Mouse (Mus musculus) forebrain, embryonic 13.5 days (tissue): ENCODE data around the gene Mvp. TPM values are rescaled to one million over a fixed set of nuclear protein-coding genes. Genes with fewer than 3 reads are reported as not detected.

Source experiments
- ATAC-seq: fragments of 200-750 bp; cut with Nextera tagmentation; 2 replicates; pipeline ENCODE4 v1.8.0; 2017
- H3K27ac ChIP-seq: fragments of 300-500 bp; sonication (generic); 2 replicates; pipeline ENCODE4 v1.5.1; 2015; ENCODE audit warnings: inconsistent platforms, mild to moderate bottlenecking, moderate library complexity
- H3K27me3 ChIP-seq: fragments of 300-500 bp; sonication (generic); 2 replicates; pipeline ENCODE4 v1.6.1; 2015; ENCODE audit warnings: mild to moderate bottlenecking, inconsistent platforms
- H3K36me3 ChIP-seq: fragments of 300-500 bp; sonication (generic); 2 replicates; pipeline ENCODE4 v1.6.1; 2015; ENCODE audit warnings: mild to moderate bottlenecking, inconsistent platforms; ENCODE audit not compliant: poor library complexity, severe bottlenecking
- H3K4me1 ChIP-seq: fragments of 300-500 bp; sonication (generic); 2 replicates; pipeline ENCODE4 v1.6.1; 2015; ENCODE audit warnings: inconsistent platforms
- H3K4me2 ChIP-seq: fragments of 300-500 bp; sonication (generic); 2 replicates; pipeline ENCODE4 v1.6.1; 2015; ENCODE audit warnings: inconsistent platforms, mild to moderate bottlenecking, moderate library complexity
- H3K4me3 ChIP-seq: fragments of 300-500 bp; sonication (generic); 2 replicates; pipeline ENCODE4 v1.5.1; 2015; ENCODE audit warnings: mild to moderate bottlenecking, inconsistent platforms
- H3K9ac ChIP-seq: fragments of 300-500 bp; sonication (generic); 2 replicates; pipeline ENCODE4 v1.6.1; 2015; ENCODE audit warnings: mild to moderate bottlenecking, inconsistent platforms
- H3K9me3 ChIP-seq: fragments of 300-500 bp; sonication (generic); replicated peaks from 2 replicates; pipeline ENCODE4 v1.6.1; 2016; ENCODE audit warnings: inconsistent platforms
- WGBS: fragments of 180-500 bp; shearing (Covaris S2); methylation state at CpG from one replicate; pipeline ENCODE4 v1.1.7; 2015; 5-methylcytosine and 5-hydroxymethylcytosine counted together
- polyA plus RNA-seq: library from polyadenylated mRNA; unstranded; fragments of >200 nt; fragmentation: Nextera tagmentation; extraction: Ambion mirVana; gene quantifications from 2 replicates; pipeline ENCODE4 v1.2.1, GENCODE M21; 2015

Mvp gene
- polyA plus RNA-seq, 1 experiment from 2014 or later = 3.2 TPM

DNA sequence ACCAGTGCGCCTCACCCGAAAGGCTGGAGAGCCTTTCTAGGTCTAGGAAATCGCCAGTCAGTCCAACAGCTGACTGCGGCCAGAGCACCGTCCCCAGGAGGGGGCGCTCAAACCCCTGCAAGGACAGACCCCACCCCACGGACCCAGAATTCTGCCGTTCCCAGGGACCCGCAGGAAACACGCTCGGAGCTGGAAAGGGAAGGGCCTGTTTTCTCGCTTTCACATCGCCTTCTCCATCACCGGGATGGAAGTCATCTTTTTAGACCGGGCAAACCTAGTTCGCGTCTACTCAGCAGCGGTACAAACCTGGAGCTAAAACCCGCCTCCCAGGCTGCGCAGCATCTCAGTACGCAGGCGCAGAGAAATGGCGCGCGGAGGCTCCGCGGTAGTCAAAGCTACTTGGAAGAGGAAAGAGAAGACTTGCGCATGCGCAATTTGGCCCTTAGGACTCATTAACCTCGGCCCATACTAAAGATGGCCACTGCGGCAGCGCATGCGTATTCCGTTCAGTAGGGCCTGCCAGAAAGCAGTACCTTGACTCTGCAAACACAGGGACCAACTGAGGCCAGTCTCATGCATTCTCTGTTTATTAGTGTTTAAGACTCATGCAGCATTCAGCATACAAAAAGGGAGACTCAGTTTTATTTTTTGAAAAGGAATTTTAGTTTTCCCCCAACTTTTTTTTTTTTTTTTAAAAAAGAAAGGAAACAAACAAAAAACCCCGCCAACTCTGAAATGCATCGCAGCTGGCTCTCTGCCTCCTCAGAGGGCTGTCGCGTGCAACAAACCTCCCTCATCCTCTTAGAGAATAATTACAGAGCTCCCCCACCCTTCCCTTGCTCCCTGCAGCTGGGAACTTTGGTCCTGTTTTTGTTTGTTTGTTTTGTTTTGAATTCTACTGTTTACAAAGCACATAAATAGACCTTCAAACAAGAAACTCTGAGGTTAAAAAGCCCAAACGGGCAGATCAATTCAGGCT lies 2.8 kb upstream of the Mvp start, which contains the start of gene Pagr1a:
TSS of gene Pagr1a (minus strand) at position 382 of the 979 bp plus-strand sequence.
- H3K4me3 ChIP-seq = peak within 1 kb of the TSS; percentile 62
- 3% methylated on average over 39 of the region's 39 CpGs for WGBS
- H3K27ac ChIP-seq = peak within 1 kb of the TSS; percentile 95
- peak; percentile 84 for ATAC-seq
- no peaks in the 10 kb centered on the region for H3K27me3 ChIP-seq
- peaks cover 75% of the 10 kb centered on the region for H3K4me1 ChIP-seq
- H3K9ac ChIP-seq = peak within 1 kb of the TSS; percentile 86
- peaks cover 42% of the 10 kb centered on the region for H3K36me3 ChIP-seq
- peak within 1 kb of the TSS; percentile 99 for H3K4me2 ChIP-seq
- no peaks in the 10 kb centered on the region for H3K9me3 ChIP-seq

DNA sequence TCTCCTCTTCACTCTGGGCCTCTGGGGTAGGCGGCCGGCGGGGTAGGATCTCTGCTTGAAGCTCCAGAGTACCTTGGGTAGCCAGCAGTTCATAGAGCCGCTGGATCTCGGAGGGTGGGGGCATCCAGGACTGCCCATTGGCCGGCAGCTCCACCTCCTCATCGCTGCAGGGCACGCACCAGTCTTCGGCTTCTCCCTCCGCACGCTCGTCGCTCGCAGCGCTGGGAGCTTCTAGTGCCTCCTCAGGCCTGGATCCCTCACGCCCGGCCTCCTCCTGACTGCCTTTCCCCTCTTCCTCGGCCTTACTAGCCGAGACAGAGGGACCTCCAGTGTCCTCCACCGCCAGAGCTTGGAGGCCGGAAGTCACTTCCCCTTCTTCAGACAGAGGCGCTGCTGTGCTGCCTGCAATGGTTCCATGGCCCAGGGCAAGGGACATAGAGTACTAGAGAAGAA lies 2.1 kb upstream of the Mvp start:
- Histone ChIP-seq H3K27ac (peak overlapping the region; percentile 95), H3K9me3 (no peaks in the 10 kb centered on the region), H3K27me3 (no peaks in the 10 kb centered on the region), H3K4me3 (peak overlapping the region; percentile 62), H3K4me2 (peak overlapping the region; percentile 99), H3K4me1 (peaks cover 68% of the 10 kb centered on the region), H3K9ac (peak overlapping the region; percentile 86), H3K36me3 (peaks cover 36% of the 10 kb centered on the region)
- under 1% methylated on average over 22 of the region's 22 CpGs for WGBS
- ATAC-seq = peak; percentile 42

- no peak for ATAC-seq
- Histone ChIP-seq H3K9me3 (no peaks in the 10 kb centered on the region), H3K27me3 (no peaks in the 10 kb centered on the region), H3K9ac (peak within 1 kb of the TSS; percentile 86), H3K36me3 (peaks cover 36% of the 10 kb centered on the region), H3K4me1 (peaks cover 65% of the 10 kb centered on the region), H3K27ac (peak within 1 kb of the TSS; percentile 95), H3K4me3 (peak within 1 kb of the TSS; percentile 62), H3K4me2 (peak within 1 kb of the TSS; percentile 99)
These were observed 1.9 kb upstream of the Mvp start, which contains the start of gene Pagr1b for GRCm38 (mm10) chr7:127016481-127016485. Pagr1b (minus strand) TSS chr7:127016484.

DNA sequence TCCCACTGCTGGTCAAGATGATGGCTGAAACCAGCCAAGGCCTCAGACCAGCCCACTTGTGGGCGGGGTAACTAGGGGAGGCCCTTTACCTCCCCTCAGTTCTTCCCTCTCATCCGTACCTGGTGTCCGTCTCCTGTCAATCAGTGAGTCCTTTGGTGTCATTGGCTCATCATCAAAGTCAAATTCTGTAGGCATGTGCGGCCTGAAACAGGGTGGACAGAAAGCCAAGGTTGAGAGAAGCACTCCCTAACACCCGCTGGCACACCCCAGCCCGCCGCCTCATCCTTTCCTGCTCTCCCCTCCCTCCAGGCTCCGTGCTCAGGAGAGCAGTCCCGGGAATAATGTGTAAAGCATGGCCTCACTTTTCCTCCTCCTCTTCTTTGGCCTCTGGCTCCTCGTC lies 1.7 kb upstream of the Mvp start:
- peak overlapping the region; percentile 99 for H3K4me2 ChIP-seq
- no peaks in the 10 kb centered on the region for H3K27me3 ChIP-seq
- under 1% methylated on average over 10 of the region's 10 CpGs for WGBS
- H3K9ac ChIP-seq = peak overlapping the region; percentile 86
- ATAC-seq = peak; percentile 4; the same call in 1 of the 2 replicates
- no peaks in the 10 kb centered on the region for H3K9me3 ChIP-seq
- H3K4me3 ChIP-seq = peak overlapping the region; percentile 62
- H3K4me1 ChIP-seq = peaks cover 63% of the 10 kb centered on the region
- H3K36me3 ChIP-seq = peaks cover 36% of the 10 kb centered on the region
- H3K27ac ChIP-seq = peak overlapping the region; percentile 95

DNA sequence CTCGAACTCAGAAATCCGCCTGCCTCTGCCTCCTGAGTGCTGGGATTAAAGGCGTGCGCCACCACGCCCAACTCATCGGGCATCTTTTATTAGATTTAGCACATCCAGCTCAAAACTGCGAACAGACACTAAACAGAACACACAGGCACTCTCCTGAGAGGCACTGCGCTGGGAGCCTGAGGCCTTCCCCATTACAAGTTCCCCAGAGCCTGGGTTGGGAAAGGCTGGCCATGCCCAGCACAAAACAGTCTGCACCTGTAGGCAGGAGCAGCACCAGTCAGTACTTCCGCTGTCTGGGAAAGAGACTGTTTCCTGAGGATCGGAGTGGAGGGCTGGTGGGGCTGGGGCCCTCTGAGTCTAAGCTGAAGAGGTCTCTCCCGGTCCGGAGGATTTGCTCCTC lies 572 bp upstream of the Mvp start:
- no peaks in the 10 kb centered on the region for H3K9me3 ChIP-seq
- H3K36me3 ChIP-seq = peaks cover 36% of the 10 kb centered on the region
- no peaks in the 10 kb centered on the region for H3K27me3 ChIP-seq
- no peak overlapping the region for H3K4me3 ChIP-seq
- peaks cover 52% of the 10 kb centered on the region for H3K4me1 ChIP-seq
- WGBS = 96% methylated on average over 12 of the region's 12 CpGs
- no peak for ATAC-seq
- H3K9ac ChIP-seq = peak overlapping the region; percentile 12; the same call in 1 of the 2 replicates
- H3K4me2 ChIP-seq = peak overlapping the region; percentile 99
- H3K27ac ChIP-seq = no peak overlapping the region

DNA sequence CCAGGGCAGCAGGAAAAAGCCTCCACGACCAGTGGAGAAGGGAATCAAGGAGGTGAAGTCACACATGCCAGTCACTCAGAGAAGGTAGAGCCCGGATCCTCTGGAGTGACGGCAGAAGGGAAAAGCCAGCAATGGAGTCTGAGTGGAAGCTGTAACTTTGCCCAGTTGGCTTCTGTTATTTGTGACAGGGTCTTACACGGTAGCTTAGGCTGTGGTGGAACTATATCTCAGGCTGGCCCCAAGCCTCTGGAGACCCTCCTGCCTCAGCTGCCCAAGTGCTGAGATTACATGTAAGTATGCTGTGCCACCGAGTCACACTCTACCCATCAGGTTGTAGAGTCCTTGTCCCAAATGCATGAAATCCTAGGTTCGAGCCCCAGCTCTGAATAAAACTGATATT lies 1.0 kb downstream of the Mvp start:
- Histone ChIP-seq H3K9me3 (no peaks in the 10 kb centered on the region), H3K4me1 (peaks cover 45% of the 10 kb centered on the region)

DNA sequence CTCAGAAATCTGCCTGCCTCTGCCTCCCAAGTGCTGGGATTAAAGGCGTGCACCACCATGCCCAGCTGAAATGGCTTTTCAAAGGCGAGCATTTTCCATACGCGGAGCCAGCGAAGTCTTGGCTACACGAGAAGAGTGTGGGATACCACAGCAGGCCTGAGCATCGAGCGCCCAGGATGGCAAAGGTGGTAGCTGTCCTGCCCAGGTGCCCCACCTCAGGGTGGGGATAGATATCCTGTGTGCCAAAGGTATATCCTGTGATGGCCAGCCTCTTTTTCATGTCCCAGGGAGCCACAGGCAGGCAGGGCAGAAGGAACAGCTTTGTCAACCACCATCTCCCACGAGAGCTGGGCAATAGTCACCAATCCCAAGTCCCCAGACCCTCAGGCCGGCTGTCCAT lies 1.6 kb downstream of the Mvp start:
- no peak overlapping the region for H3K9ac ChIP-seq
- no peak overlapping the region for H3K27ac ChIP-seq
- ATAC-seq = no peak
- no peak overlapping the region for H3K4me3 ChIP-seq
- 94% methylated on average over 10 of the region's 10 CpGs for WGBS
- H3K9me3 ChIP-seq = no peaks in the 10 kb centered on the region
- peaks cover 36% of the 10 kb centered on the region for H3K36me3 ChIP-seq
- no peaks in the 10 kb centered on the region for H3K27me3 ChIP-seq
- peaks cover 39% of the 10 kb centered on the region for H3K4me1 ChIP-seq
- no peak overlapping the region for H3K4me2 ChIP-seq

More for the DNA sequence above, 1.0 kb downstream of the Mvp start:
- H3K4me3 ChIP-seq = no peak overlapping the region
- H3K9ac ChIP-seq = no peak overlapping the region
- no peaks in the 10 kb centered on the region for H3K27me3 ChIP-seq
- no peak overlapping the region for H3K4me2 ChIP-seq
- H3K36me3 ChIP-seq = peaks cover 36% of the 10 kb centered on the region
- no peak overlapping the region for H3K27ac ChIP-seq
- WGBS = 94% methylated on average over 6 of the region's 6 CpGs
- no peak for ATAC-seq

DNA sequence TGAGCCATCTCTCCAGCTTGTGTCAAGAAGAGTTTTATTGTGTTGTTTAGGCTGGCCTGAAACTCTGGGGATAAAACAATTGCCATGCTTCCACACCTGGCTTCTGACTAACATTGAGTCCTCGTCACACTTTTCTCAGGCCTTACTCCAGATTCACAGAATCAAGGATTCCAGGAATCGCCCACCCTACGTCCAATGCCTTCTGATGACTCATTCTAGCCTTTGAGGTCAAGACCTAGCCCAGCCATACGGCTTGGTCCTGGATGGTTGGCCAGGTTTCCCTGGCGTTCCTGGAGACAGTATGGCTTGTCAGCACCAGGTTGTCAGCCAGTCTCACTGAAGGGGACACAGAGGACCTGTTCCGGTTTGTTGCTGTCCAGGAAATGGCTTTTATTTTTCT lies 2.0 kb downstream of the Mvp start:
- WGBS = 87% methylated on average over 6 of the region's 6 CpGs
- Histone ChIP-seq H3K4me1 (peaks cover 35% of the 10 kb centered on the region), H3K27ac (no peak overlapping the region), H3K27me3 (no peaks in the 10 kb centered on the region), H3K4me2 (no peak overlapping the region), H3K9ac (no peak overlapping the region), H3K36me3 (peaks cover 36% of the 10 kb centered on the region), H3K9me3 (no peaks in the 10 kb centered on the region), H3K4me3 (no peak overlapping the region)
- no peak for ATAC-seq

GRCm38 (mm10) chr7:127011717-127012116 lies 2.7 kb downstream of the Mvp start:
- Histone ChIP-seq H3K9ac (no peak overlapping the region), H3K36me3 (peaks cover 36% of the 10 kb centered on the region), H3K4me1 (peaks cover 34% of the 10 kb centered on the region), H3K27ac (no peak overlapping the region), H3K4me2 (no peak overlapping the region), H3K9me3 (no peaks in the 10 kb centered on the region), H3K4me3 (no peak overlapping the region), H3K27me3 (no peaks in the 10 kb centered on the region)
- ATAC-seq = no peak
- WGBS = 67% methylated on average over 2 of the region's 2 CpGs

DNA sequence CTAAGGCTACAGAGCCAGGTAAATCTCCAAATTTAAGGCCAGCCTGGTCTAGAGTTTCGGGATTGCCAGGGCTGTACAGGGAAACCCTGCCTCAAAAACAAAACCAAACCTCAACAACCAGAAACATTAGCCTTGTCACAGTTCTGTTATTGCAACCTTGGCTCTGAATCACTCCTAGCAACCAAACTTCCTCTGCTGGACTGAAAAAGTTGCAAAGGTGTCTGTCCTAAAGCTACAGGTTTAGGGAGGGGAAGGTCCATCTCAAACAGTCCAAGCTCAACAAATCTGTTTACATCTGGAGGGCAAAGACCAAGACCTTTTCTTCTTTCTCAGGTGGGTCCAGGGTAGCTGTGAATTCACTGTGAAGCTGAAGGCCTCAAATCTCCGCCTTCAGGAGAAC lies 3.4 kb downstream of the Mvp start:
- Histone ChIP-seq H3K9me3 (no peaks in the 10 kb centered on the region), H3K4me1 (peaks cover 31% of the 10 kb centered on the region), H3K4me3 (no peak overlapping the region), H3K27me3 (no peaks in the 10 kb centered on the region), H3K36me3 (peaks cover 36% of the 10 kb centered on the region), H3K27ac (no peak overlapping the region), H3K9ac (no peak overlapping the region), H3K4me2 (no peak overlapping the region)
- ATAC-seq = no peak
- 97% methylated on average over 2 of the region's 2 CpGs for WGBS

DNA sequence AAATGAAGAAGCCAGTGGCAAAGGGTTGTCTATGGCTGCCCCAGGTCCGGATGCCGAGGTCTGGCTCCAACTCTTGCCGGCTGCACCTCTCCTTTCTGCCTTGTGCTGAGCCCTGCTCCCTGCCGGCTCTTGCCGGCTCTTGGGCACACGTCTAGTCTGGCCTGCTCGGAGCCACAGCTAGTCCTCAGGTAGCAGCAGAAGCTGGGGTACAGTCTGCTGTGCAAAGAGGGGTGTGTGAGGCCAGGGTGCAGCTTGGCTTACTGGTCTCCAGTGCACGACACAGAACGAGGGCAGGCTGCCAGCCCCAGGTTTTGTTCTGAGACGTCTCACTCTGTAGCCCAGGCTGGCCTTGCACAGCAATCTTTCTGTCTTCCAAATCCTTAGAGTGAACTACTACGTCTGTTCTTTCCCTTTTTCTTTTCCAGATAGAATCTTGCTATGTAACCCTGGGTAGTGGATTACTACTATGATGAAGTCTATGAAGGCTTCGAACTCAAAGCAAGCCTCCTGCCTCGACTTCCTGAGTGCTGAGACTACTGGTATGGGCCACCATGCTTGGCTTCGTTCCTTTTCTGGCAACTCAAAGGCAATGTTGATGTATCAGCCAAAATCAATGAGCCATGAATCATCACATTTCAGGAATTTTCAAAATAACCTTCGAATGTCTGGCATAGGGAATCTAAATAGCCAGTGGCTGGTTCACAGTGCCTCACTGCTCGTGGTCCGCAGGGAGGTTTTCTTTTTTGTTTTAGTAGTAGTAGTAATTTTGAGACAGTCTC lies 4.9 kb downstream of the Mvp start:
- H3K36me3 ChIP-seq = peaks cover 24% of the 10 kb centered on the region
- ATAC-seq = 0 out of 2 replicates have a peak, but pooled peaks have one; percentile 5
- no peak overlapping the region for H3K4me3 ChIP-seq
- H3K27ac ChIP-seq = peak overlapping the region; percentile 76
- H3K9me3 ChIP-seq = no peaks in the 10 kb centered on the region
- no peaks in the 10 kb centered on the region for H3K27me3 ChIP-seq
- 0 out of 2 replicates have a peak overlapping the region, but pooled peaks have one; percentile 26 for H3K9ac ChIP-seq
- peaks cover 15% of the 10 kb centered on the region for H3K4me1 ChIP-seq
- 86% methylated on average over 17 of the region's 17 CpGs for WGBS
- no peak overlapping the region for H3K4me2 ChIP-seq

DNA sequence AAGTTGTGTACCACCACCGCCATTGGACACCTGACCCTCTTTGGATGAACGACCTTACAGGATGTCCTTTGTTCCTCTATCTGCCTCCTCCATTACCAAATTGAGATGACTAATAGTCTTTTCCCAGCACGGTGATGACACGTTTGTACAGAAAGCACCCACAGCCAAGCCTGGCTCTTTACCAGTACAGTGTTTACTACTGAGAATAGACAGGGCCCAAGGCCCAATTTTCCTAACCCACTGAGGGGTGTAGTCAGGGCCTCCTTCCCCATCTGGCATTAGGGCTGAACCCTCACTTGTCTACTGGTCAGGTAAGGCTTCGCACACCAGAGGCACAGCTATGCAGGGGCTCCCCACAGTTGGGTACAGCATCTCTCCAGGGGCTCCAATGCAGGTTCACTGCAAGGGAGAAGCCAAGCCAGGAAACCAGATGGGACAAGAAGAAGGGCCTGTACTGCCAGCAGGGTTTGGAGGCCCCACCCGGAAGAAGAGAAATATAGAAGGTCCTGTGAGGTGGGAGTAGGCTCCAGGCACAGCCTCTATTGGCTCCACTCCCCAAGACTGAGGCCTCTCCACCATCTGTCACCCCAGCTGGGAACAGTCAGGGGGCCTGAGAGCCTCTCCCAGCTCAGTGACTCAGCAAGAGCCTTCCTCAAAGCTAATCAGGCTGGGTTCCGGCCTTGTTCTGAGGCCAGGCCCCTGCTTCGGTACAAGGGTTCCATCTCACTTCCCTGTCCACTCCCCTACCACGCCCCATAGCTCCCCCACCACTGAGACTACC lies 6.0 kb downstream of the Mvp start:
- Histone ChIP-seq H3K4me3 (no peak overlapping the region), H3K9ac (no peak overlapping the region; the same call in 1 of the 2 replicates), H3K27me3 (no peaks in the 10 kb centered on the region), H3K4me2 (no peak overlapping the region), H3K4me1 (peaks cover 8% of the 10 kb centered on the region; the same call in 1 of the 2 replicates), H3K36me3 (peaks cover 13% of the 10 kb centered on the region), H3K27ac (peak overlapping the region; percentile 76), H3K9me3 (no peaks in the 10 kb centered on the region)
- WGBS = 72% methylated on average over 9 of the region's 9 CpGs
- peak; percentile 89 for ATAC-seq
